Mouse (Mus musculus) heart, embryonic 15.5 days (tissue): ENCODE measurements at regions not wholly inside any gene's neighbourhood (a gene's known extent, or its start where the extent isn't known, plus 50 kb on each side); places are given as distances from the start of the nearest gene placed in this dataset.

Source experiments
- ATAC-seq: fragments of 200-750 bp; cut with Nextera tagmentation; replicated peaks from 2 replicates; pipeline ENCODE4 v1.8.0; 2017; ENCODE audit warnings: low read depth, moderate TSS enrichment; ENCODE audit not compliant: insufficient number of reproducible peaks, insufficient read depth, low FRiP score
- H3K27ac ChIP-seq: fragments of 300-500 bp; sonication (generic); 2 replicates; pipeline ENCODE4 v1.5.1; 2015; ENCODE audit warnings: mild to moderate bottlenecking, inconsistent platforms
- H3K27me3 ChIP-seq: fragments of 300-500 bp; sonication (generic); 2 replicates; pipeline ENCODE4 v1.6.1; 2015; ENCODE audit warnings: inconsistent platforms
- H3K36me3 ChIP-seq: fragments of 300-500 bp; sonication (generic); 2 replicates; pipeline ENCODE4 v1.6.1; 2015; ENCODE audit warnings: mild to moderate bottlenecking, inconsistent platforms
- H3K4me1 ChIP-seq: fragments of 300-500 bp; sonication (generic); replicated peaks from 2 replicates; pipeline ENCODE4 v1.6.1; 2015; ENCODE audit warnings: inconsistent platforms
- H3K4me2 ChIP-seq: fragments of 300-500 bp; sonication (generic); 2 replicates; pipeline ENCODE4 v1.6.1; 2015; ENCODE audit warnings: inconsistent platforms, mild to moderate bottlenecking, moderate library complexity
- H3K4me3 ChIP-seq: fragments of 300-500 bp; sonication (generic); 2 replicates; pipeline ENCODE4 v1.5.1; 2015; ENCODE audit warnings: mild to moderate bottlenecking, inconsistent platforms
- H3K9ac ChIP-seq: fragments of 300-500 bp; sonication (generic); 2 replicates; pipeline ENCODE4 v1.6.1; 2015; ENCODE audit warnings: mild to moderate bottlenecking, inconsistent platforms
- H3K9me3 ChIP-seq: fragments of 300-500 bp; sonication (generic); replicated peaks from 2 replicates; pipeline ENCODE4 v1.6.1; 2016; ENCODE audit warnings: inconsistent platforms
- WGBS: fragments of 180-500 bp; shearing (Covaris S2); methylation state at CpG from one replicate; pipeline ENCODE4 v1.1.7; 2015; ENCODE audit warnings: mixed read lengths; 5-methylcytosine and 5-hydroxymethylcytosine counted together

DNA sequence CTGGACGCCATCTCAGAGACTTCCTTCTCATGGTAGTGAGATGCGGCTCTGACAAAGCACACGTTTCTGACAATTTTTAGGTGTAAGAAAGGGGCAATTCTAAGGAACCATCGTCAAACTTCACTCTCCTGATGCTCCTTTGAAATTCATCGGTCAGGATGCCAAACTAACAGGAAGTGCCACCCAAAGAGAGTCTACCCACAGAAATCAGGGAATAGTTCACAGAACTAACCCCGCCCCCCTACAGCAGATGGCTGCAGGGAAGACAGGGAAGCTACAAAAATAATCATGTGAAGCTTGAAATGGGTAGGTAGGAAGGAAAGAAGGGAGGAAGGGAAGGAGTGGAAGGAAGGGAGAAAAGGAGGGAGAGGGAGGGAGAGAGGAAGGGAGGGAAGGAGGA lies 240.1 kb upstream of the Eif4g2 start:
- no peaks in the 10 kb centered on the region for H3K27me3 ChIP-seq
- no peaks in the 10 kb centered on the region for H3K36me3 ChIP-seq
- H3K4me3 ChIP-seq: no peak overlapping the region
- H3K4me1 ChIP-seq: no peaks in the 10 kb centered on the region
- 78% methylated on average over 6 of the region's 6 CpGs for WGBS
- no peak overlapping the region for H3K4me2 ChIP-seq
- H3K27ac ChIP-seq: no peak overlapping the region
- peaks cover 6% of the 10 kb centered on the region; the same call in 1 of the 2 replicates for H3K9me3 ChIP-seq
- H3K9ac ChIP-seq: no peak overlapping the region
- no peak for ATAC-seq

DNA sequence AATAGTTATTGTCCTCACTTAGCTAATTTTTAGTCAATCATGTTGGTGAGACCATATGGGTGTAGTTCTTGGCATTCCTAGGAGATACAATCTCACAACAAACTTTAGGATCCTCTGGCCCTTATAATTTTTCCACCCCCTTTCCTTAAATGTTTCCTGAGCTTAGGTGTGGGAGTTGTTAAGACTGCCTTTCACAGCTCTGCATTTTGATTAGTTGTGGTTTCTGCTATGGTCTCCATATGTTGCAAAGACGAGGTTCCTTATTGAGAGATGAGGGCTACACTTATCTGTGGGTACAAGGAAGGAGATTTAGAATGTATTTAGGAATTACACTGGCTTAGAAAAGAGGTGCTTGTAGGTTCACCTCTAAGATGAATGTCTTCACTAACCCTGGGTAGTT lies 237.1 kb upstream of the Eif4g2 start:
- H3K36me3 ChIP-seq: no peaks in the 10 kb centered on the region
- WGBS: 63% methylated on average over 1 of the region's 1 CpGs
- H3K27ac ChIP-seq: no peak overlapping the region
- H3K9me3 ChIP-seq: no peaks in the 10 kb centered on the region
- no peaks in the 10 kb centered on the region for H3K4me1 ChIP-seq
- H3K9ac ChIP-seq: no peak overlapping the region
- H3K27me3 ChIP-seq: no peaks in the 10 kb centered on the region
- no peak for ATAC-seq
- H3K4me2 ChIP-seq: no peak overlapping the region
- H3K4me3 ChIP-seq: no peak overlapping the region

DNA sequence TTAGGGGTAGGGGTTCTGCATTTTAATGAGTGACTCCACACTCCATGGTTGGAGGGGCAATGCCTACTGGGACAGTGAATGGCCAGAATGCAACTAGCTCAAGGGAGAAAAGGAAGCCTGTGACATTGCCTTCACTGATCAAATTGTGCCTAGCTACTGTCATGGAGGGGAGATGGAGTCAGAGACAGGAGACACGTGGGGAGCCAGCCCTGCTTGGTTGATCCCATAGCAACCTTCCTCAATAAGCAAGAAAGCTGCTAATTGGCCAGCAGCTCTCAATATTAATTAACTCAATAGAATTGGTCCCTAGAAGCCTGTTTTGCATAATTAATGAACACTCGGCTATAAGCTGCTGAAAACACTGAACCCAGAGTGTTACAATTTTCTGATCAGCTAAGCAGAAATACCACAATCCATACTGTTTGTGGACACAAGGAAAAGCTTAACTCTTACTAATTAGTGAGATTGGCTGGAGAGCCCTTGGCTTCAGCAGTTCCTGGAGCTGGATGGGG lies 233.7 kb upstream of the Eif4g2 start:
- no peak for ATAC-seq
- 79% methylated on average over 2 of the region's 2 CpGs for WGBS
- H3K27ac ChIP-seq: no peak overlapping the region
- no peaks in the 10 kb centered on the region for H3K4me1 ChIP-seq
- H3K4me3 ChIP-seq: no peak overlapping the region
- H3K36me3 ChIP-seq: no peaks in the 10 kb centered on the region
- no peaks in the 10 kb centered on the region for H3K27me3 ChIP-seq
- H3K4me2 ChIP-seq: no peak overlapping the region
- H3K9me3 ChIP-seq: no peaks in the 10 kb centered on the region; the same call in 1 of the 2 replicates
- no peak overlapping the region for H3K9ac ChIP-seq

DNA sequence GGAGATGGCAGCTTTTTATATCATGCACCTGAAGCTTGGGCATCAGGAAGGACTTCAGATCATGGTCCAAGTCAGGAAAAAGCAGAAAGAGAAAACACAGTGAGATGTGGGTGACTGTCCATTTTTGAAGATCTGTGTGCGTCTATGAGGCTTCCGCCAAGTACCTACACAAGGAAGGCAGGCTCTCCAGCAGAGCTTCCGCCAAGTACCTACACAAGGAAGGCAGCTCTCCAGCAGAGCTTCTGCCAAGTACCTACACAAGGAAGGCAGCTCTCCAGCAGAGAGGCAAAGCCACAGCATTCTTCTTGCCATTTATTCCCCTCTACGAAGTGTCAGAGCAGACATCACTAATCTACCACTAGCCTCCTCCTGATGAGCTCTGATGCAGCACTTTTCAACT lies 231.1 kb upstream of the Eif4g2 start:
- H3K9ac ChIP-seq: no peak overlapping the region
- H3K4me3 ChIP-seq: no peak overlapping the region
- no peaks in the 10 kb centered on the region for H3K27me3 ChIP-seq
- no peak overlapping the region for H3K27ac ChIP-seq
- no peak overlapping the region for H3K4me2 ChIP-seq
- no peaks in the 10 kb centered on the region for H3K36me3 ChIP-seq
- 88% methylated on average over 4 of the region's 4 CpGs for WGBS
- H3K4me1 ChIP-seq: no peaks in the 10 kb centered on the region
- ATAC-seq: no peak
- H3K9me3 ChIP-seq: no peaks in the 10 kb centered on the region; the same call in 1 of the 2 replicates

DNA sequence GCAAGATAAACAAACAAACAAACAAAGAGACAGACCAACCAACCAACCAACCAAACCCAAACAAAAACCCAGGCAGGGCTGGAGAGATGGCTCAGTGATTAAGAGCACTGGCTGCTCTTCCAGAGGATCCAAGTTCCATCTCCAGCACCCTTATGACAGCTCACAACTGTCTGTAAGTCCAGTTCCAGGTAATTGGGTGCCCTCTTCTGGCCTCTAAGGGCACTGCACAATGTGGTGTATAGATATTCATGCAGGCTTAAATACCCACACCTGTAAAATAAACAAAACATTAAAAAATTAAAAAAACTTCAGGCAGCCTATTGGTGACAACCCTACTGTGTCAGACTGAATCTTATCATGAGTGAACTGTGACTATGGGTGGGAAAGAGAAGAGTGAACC lies 222.4 kb upstream of the Eif4g2 start:
- ATAC-seq: no peak
- no peak overlapping the region for H3K9ac ChIP-seq
- H3K27ac ChIP-seq: no peak overlapping the region
- no peaks in the 10 kb centered on the region for H3K9me3 ChIP-seq
- H3K4me2 ChIP-seq: no peak overlapping the region
- no peaks in the 10 kb centered on the region for H3K27me3 ChIP-seq
- H3K4me3 ChIP-seq: no peak overlapping the region
- H3K36me3 ChIP-seq: no peaks in the 10 kb centered on the region
- H3K4me1 ChIP-seq: no peaks in the 10 kb centered on the region

DNA sequence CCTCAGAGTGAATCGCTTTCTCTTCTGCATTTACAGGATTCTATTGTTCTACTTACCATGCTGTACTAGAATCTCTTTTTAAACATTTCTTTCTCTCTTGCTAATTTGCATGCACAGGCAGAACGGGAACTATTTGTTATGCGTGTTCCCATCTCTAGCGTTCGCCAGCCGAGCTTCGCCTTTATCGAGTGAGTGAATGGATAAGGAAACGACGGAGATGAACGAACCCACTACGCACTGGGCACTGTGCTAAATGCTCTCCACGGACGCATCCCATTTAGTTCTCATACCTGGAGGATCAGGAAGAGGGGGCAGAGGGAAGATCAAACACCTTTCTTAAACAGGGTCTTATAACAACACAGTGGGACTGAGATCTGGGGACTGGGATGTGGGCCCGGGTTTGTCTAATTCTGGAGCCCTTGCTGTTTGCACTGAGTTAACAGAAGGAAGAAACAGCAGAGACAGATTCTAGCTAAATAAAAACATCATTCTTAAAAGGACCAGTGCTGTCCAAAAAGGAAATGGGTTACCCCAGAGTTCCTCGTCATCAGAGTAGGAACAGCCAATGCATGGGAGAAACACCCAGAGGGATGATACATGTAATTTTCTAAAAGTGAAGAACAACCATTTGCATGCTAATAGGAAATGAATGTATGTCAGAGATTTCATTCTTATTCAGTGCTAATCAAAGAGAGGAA lies 219.1 kb upstream of the Eif4g2 start:
- no peaks in the 10 kb centered on the region for H3K36me3 ChIP-seq
- 86% methylated on average over 16 of the region's 16 CpGs for WGBS
- no peaks in the 10 kb centered on the region for H3K9me3 ChIP-seq
- no peaks in the 10 kb centered on the region for H3K4me1 ChIP-seq
- no peak overlapping the region for H3K4me3 ChIP-seq
- H3K4me2 ChIP-seq: no peak overlapping the region
- ATAC-seq: no peak
- no peaks in the 10 kb centered on the region for H3K27me3 ChIP-seq
- H3K9ac ChIP-seq: no peak overlapping the region
- H3K27ac ChIP-seq: no peak overlapping the region

DNA sequence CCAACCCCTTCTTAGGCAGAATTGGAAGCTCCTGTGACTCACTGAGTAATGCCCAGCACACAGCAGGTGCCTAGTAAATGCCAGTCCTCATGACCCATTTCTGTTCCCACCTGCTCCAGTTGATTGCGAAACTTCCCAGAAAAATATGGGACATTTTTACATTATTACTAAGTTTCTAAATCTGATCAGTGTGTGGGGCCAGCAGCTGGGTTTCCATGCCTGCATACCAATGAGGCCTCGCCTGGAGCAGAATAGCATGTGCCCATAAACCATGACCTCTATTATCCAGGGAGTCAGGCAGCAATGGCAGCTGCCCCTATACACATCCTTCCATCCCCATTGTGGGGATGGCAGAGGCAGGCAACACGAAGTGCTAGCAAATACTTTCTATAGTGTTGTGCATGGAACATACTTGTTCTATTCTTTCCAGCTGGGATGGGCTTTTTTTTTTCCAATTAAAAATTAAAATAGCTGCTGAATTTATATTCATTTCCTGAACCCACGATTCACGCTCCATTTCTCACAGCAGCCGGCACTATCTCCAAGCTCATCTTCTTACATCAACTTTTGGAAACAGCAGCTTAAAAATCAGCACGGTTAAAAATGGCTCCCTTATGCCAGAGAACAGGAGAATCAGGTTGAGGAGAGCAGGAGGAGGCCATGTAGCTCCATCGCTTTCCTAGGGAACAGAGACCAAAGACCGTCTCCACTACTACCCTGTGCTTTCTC lies 214.5 kb upstream of the Eif4g2 start:
- Histone ChIP-seq H3K27me3 (no peaks in the 10 kb centered on the region), H3K4me2 (no peak overlapping the region), H3K36me3 (no peaks in the 10 kb centered on the region), H3K4me3 (no peak overlapping the region), H3K4me1 (no peaks in the 10 kb centered on the region), H3K27ac (no peak overlapping the region), H3K9me3 (no peaks in the 10 kb centered on the region), H3K9ac (no peak overlapping the region)
- WGBS: 80% methylated on average over 9 of the region's 9 CpGs
- no peak for ATAC-seq

DNA sequence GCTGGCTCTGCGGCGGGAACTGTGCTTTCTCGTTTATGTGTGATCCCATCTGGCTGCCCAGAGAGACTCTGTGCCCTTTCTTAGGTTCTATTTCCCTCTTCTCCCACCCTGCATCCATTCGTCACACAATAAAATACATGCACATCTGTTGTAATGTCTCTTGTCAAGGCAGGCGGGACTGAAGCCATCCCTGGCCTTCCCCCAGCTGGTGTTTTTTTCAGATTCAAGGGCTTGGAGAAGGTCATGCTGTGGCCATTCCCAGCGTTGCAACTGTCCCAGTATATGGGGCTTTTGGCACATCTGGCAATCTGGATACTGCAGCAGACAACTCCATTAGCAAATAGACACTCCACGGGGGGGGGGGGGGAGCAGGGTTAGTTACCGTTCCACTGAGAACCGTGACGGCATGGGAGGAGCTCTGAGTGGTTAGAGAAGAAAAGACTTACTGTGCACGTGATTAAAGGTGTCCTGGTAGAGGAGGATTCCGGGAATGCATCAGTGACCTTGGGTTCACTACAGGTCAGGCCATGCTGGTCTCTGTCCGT lies 200.7 kb upstream of the Eif4g2 start:
- H3K9me3 ChIP-seq: no peaks in the 10 kb centered on the region
- no peak overlapping the region for H3K27ac ChIP-seq
- WGBS: 61% methylated on average over 13 of the region's 13 CpGs
- H3K4me3 ChIP-seq: no peak overlapping the region
- no peak overlapping the region for H3K4me2 ChIP-seq
- H3K9ac ChIP-seq: no peak overlapping the region
- no peak for ATAC-seq
- no peaks in the 10 kb centered on the region for H3K36me3 ChIP-seq
- no peaks in the 10 kb centered on the region for H3K4me1 ChIP-seq
- H3K27me3 ChIP-seq: no peaks in the 10 kb centered on the region

DNA sequence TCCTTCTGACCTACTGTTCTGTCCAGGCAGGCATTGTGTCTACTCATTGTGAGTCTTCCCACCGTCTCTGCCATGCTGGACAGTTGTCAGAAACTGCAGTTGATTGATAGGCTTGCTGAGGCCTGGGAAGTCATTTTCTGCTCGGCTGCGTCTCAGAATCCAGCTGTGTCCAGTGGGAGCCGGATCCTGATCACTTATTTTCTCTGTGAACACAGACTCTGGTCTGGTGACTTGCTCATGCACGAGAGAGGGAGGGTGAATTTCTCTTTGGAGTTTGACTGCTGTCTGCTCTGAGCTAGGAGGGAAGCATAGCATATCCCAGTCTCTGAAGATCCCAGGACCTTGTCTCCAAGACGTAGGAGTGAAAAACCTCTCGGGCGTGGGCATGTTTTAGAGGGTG lies 199.5 kb upstream of the Eif4g2 start:
- Histone ChIP-seq H3K4me2 (no peak overlapping the region), H3K27ac (no peak overlapping the region), H3K9ac (no peak overlapping the region), H3K36me3 (no peaks in the 10 kb centered on the region), H3K4me1 (no peaks in the 10 kb centered on the region), H3K27me3 (no peaks in the 10 kb centered on the region), H3K9me3 (no peaks in the 10 kb centered on the region), H3K4me3 (no peak overlapping the region)
- ATAC-seq: no peak
- WGBS: 66% methylated on average over 8 of the region's 8 CpGs

DNA sequence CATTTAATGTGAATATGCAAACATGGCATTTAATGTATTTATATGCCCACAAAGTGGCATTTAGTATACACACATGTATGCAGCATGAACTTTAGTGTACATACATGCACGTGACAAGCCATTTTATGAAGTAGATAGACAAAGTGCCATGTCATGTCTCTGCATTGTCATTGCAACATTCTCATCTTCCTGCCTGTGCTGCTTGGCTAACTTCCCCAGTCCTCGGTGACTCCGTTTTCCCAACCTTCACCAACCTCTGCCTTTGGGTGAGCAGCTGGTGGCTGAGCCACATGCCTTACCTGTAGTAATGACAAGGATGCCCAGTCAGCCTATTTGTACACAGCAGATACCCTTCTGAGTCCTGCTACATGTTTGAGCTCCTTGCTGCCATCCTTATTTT lies 194.9 kb upstream of the Eif4g2 start:
- Histone ChIP-seq H3K4me3 (no peak overlapping the region), H3K9ac (no peak overlapping the region), H3K27ac (no peak overlapping the region), H3K9me3 (no peaks in the 10 kb centered on the region), H3K27me3 (no peaks in the 10 kb centered on the region), H3K4me1 (no peaks in the 10 kb centered on the region), H3K4me2 (no peak overlapping the region), H3K36me3 (no peaks in the 10 kb centered on the region)
- ATAC-seq: no peak
- 85% methylated on average over 3 of the region's 3 CpGs for WGBS

DNA sequence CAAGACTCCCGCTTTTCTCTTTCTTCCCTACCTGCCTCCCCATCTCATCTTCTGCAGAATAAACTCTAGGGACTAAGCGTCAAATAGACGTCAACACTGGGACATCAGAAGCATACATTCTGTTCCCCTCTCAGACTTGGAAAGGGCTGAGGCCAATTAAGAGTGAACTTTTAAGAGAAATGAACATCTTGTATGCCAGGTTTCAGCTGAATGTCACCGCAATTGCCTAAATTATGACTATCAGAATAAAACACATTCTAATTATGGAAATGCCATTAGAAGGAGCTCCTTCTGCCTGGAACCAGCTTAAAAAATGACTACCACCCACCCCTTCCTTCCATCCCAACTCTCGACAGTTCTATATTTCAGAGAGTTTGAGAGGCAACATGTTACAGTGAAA lies 191.0 kb upstream of the Eif4g2 start:
- Histone ChIP-seq H3K9ac (no peak overlapping the region), H3K4me2 (no peak overlapping the region), H3K9me3 (no peaks in the 10 kb centered on the region), H3K4me1 (no peaks in the 10 kb centered on the region), H3K36me3 (no peaks in the 10 kb centered on the region), H3K4me3 (no peak overlapping the region), H3K27ac (no peak overlapping the region), H3K27me3 (no peaks in the 10 kb centered on the region)
- 91% methylated on average over 5 of the region's 5 CpGs for WGBS
- ATAC-seq: no peak

DNA sequence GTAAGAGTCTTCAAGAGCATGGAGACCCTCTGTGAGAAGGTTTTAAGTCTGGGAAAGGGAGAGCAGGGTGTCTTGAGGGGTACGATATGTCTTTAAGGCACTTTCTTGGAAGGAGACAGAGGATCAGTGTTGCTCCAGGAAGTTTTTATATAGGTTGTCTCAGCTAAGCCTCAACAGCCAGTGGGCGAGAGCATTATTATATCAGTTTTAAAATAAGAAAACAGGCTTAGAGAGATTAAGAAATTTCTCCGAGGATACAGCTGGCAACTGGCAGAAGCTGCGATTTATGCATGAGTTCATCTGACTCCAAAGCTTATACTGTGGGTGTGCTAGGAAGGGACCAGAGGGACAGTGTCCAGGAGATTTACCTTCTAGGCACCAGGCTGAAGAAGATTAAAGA lies 188.0 kb upstream of the Eif4g2 start:
- H3K27me3 ChIP-seq: no peaks in the 10 kb centered on the region
- no peak overlapping the region for H3K9ac ChIP-seq
- H3K4me1 ChIP-seq: no peaks in the 10 kb centered on the region
- H3K27ac ChIP-seq: no peak overlapping the region
- no peaks in the 10 kb centered on the region for H3K36me3 ChIP-seq
- no peak overlapping the region for H3K4me3 ChIP-seq
- H3K4me2 ChIP-seq: no peak overlapping the region
- WGBS: 75% methylated on average over 4 of the region's 4 CpGs
- ATAC-seq: no peak
- H3K9me3 ChIP-seq: no peaks in the 10 kb centered on the region
